ENCODE assay signal across 7 mouse cellular contexts in genomic region chr2:110017616-110018505, GRCm38 (mm10). TPM values are rescaled to one million over a fixed set of nuclear protein-coding genes. Genes with fewer than 3 reads are reported as not detected.
DNase-seq lines count a peak whose midpoint lies in the region; ATAC-seq and TF ChIP-seq lines count a peak whose summit lies in the region.

Gene Ccdc34, plus strand, starts transcription at chr2:110017817.

- WGBS in embryonic facial prominence, embryonic 12.5 days = under 1% methylated on average over 55 of the region's 55 CpGs
- WGBS in heart, adult 2 months = under 1% methylated on average over 55 of the region's 55 CpGs
- under 1% methylated on average over 55 of the region's 55 CpGs for WGBS in limb, embryonic 13.5 days
- WGBS in midbrain, embryonic 16.5 days = under 1% methylated on average over 55 of the region's 55 CpGs

- DNase-seq in adrenal gland, postnatal 25 days = peak; percentile 93
- peak; percentile 91 to 93 for DNase-seq in heart, adult 2 months
- peak; percentile 90 to 92 for DNase-seq in kidney, adult 8-10 months
- DNase-seq in spleen, postnatal 10 days (ENCODE audit: low spot score in 2 of 2) = peak; percentile 85 to 92

- H3K27me3 ChIP-seq in embryonic facial prominence, embryonic 12.5 days = no peaks in the 10 kb centered on the region
- H3K27me3 ChIP-seq in heart, adult 2 months (ENCODE audit: control insufficient read depth, insufficient read depth, low read length) = no peaks in the 10 kb centered on the region
- no peaks in the 10 kb centered on the region for H3K27me3 ChIP-seq in limb, embryonic 13.5 days
- H3K27me3 ChIP-seq in midbrain, embryonic 16.5 days (ENCODE audit: control insufficient read depth, insufficient read depth, low read depth, low read length) = no peaks in the 10 kb centered on the region

- no peak; the same call in 1 of the 2 replicates for TF ChIP-seq POLR2A in heart, adult 2 months (IDR thresholded peaks at IDR 0.05; ENCODE audit: insufficient read depth, low read depth, low read length)

- intact Hi-C loops in heart, adult 2 months (cut with DNase I) = loop anchor here (5.0 kb wide), 3 partner anchors 101 to 189 kb away; partner anchors contain the start of genes Lgr4 and Lin7c

- peak within 1 kb of the TSS; percentile 83 for H3K4me2 ChIP-seq in embryonic facial prominence, embryonic 12.5 days (replicated peaks)
- H3K4me2 ChIP-seq in limb, embryonic 13.5 days (replicated peaks) = peak within 1 kb of the TSS; percentile 80
- peak within 1 kb of the TSS; percentile 81 for H3K4me2 ChIP-seq in midbrain, embryonic 16.5 days (ENCODE audit: low read length)

- H3K9ac ChIP-seq in embryonic facial prominence, embryonic 12.5 days = peak within 1 kb of the TSS; percentile 85
- peak within 1 kb of the TSS; percentile 82 for H3K9ac ChIP-seq in heart, adult 2 months (ENCODE audit: low read depth, low read length)
- peak within 1 kb of the TSS; percentile 94 for H3K9ac ChIP-seq in limb, embryonic 13.5 days
- H3K9ac ChIP-seq in midbrain, embryonic 16.5 days (ENCODE audit: low read depth, low read length) = peak within 1 kb of the TSS; percentile 72

- peaks cover 18% of the 10 kb centered on the region for H3K4me1 ChIP-seq in embryonic facial prominence, embryonic 12.5 days
- no peaks in the 10 kb centered on the region for H3K4me1 ChIP-seq in heart, adult 2 months (ENCODE audit: control insufficient read depth, insufficient read depth, low read length)
- peaks cover 37% of the 10 kb centered on the region for H3K4me1 ChIP-seq in limb, embryonic 13.5 days
- peaks cover 26% of the 10 kb centered on the region for H3K4me1 ChIP-seq in midbrain, embryonic 16.5 days (ENCODE audit: control insufficient read depth, insufficient read depth, low read length)

- H3K4me3 ChIP-seq in embryonic facial prominence, embryonic 12.5 days = peak within 1 kb of the TSS; percentile 85
- H3K4me3 ChIP-seq in heart, adult 2 months = peak within 1 kb of the TSS; percentile 82
- H3K4me3 ChIP-seq in limb, embryonic 13.5 days = peak within 1 kb of the TSS; percentile 81
- peak within 1 kb of the TSS; percentile 53 for H3K4me3 ChIP-seq in midbrain, embryonic 16.5 days (ENCODE audit: low read depth, low read length)

- H3K27ac ChIP-seq in embryonic facial prominence, embryonic 12.5 days = peak within 1 kb of the TSS; percentile 87
- H3K27ac ChIP-seq in heart, adult 2 months = peak within 1 kb of the TSS; percentile 60
- peak within 1 kb of the TSS; percentile 84 for H3K27ac ChIP-seq in limb, embryonic 13.5 days
- peak within 1 kb of the TSS; percentile 79 for H3K27ac ChIP-seq in midbrain, embryonic 16.5 days (ENCODE audit: low read length)

- TF ChIP-seq EP300 in heart, adult 2 months (IDR thresholded peaks at IDR 0.05; ENCODE audit: insufficient read depth, low read depth, low read length) = no peak

- TF ChIP-seq CTCF in heart, adult 2 months (IDR thresholded peaks at IDR 0.05) = peak; percentile 25

- H3K79me2 ChIP-seq in heart, adult 2 months (replicated peaks; ENCODE audit: control insufficient read depth, insufficient read depth, low read length) = no peaks in the 10 kb centered on the region

- no peaks in the 10 kb centered on the region for H3K9me3 ChIP-seq in embryonic facial prominence, embryonic 12.5 days
- no peaks in the 10 kb centered on the region for H3K9me3 ChIP-seq in limb, embryonic 13.5 days
- no peaks in the 10 kb centered on the region for H3K9me3 ChIP-seq in midbrain, embryonic 16.5 days (replicated peaks; ENCODE audit: control insufficient read depth, low read length, poor library complexity, severe bottlenecking)

- ATAC-seq in embryonic facial prominence, embryonic 12.5 days (ENCODE audit: insufficient number of reproducible peaks, insufficient read depth, low FRiP score, low TSS enrichment) = peak; percentile 98
- ATAC-seq in limb, embryonic 13.5 days (ENCODE audit: low FRiP score, low read depth) = peak; percentile 98
- peak; percentile 100 for ATAC-seq in midbrain, embryonic 16.5 days

- peaks cover 10% of the 10 kb centered on the region; the same call in 1 of the 2 replicates for H3K36me3 ChIP-seq in embryonic facial prominence, embryonic 12.5 days
- H3K36me3 ChIP-seq in heart, adult 2 months (ENCODE audit: control insufficient read depth, insufficient read depth, low read length) = no peaks in the 10 kb centered on the region
- peaks cover 24% of the 10 kb centered on the region for H3K36me3 ChIP-seq in limb, embryonic 13.5 days
- no peaks in the 10 kb centered on the region; the same call in 1 of the 2 replicates for H3K36me3 ChIP-seq in midbrain, embryonic 16.5 days (ENCODE audit: control insufficient read depth, insufficient read depth, low read length)

RNA-seq across cellular contexts. Expression of gene Ccdc34, which starts in this region (rescaled TPM):
- 11.4 and 14.0 TPM in 2 replicates for total RNA-seq in adrenal gland, postnatal 25 days (2021)
- polyA plus RNA-seq in embryonic facial prominence, embryonic 12.5 days (2016; fragmentation: Nextera tagmentation; extraction: Ambion mirVana) = 45.7 and 51.0 TPM in 2 replicates
- total RNA-seq in heart, adult 2 months (2021) = 1 to 10 TPM; 4.1 to 4.6 TPM
- polyA plus RNA-seq in heart, adult 2 months (2012; rRNA removed) = 1.8 and 2.3 TPM in 2 replicates
- 47.6 and 51.7 TPM in 2 replicates for polyA plus RNA-seq in limb, embryonic 13.5 days (2015; fragmentation: Nextera tagmentation; extraction: Ambion mirVana)
- polyA plus RNA-seq in midbrain, embryonic 16.5 days (2015; fragmentation: Nextera tagmentation; extraction: Ambion mirVana) = 28.7 and 29.0 TPM in 2 replicates

Comparison
In these comparisons a context has a peak if more than half of its experiments do, and no peak if none do; other contexts are left out.
1. Peak in every context shown above with its lines: DNase-seq, ATAC-seq, H3K4me3 ChIP-seq and H3K27ac ChIP-seq.